Mouse (Mus musculus): ENCODE data around the gene Nrxn3. TPM values are rescaled to one million over a fixed set of nuclear protein-coding genes. Genes with fewer than 3 reads are reported as not detected.
A peak's percentile ranks its signal among the peaks of the same experiment; 100 is the strongest.

Nrxn3 gene
- total RNA-seq (2021), result 100 to 1,000 TPM; 214 to 265 TPM

DNA sequence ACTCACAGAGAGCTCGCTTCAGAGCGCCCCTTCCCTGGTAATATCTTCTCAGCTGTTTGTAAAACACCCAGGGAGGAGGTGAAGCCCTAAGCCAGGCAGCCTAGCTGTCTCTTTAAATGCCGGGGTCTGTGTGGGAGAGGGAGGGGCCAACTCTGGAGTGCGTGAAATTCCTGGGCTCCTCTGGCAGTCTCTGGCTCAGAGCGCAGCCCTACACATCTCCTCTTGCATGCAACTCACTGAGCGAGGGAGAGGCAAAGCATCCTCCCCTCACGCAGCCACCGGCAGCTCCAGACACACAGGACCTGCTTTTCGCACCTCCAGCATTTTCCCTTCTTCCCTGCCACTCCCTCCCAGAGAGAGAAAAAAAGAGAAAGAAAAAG lies at the start of gene Nrxn3:
TSS of gene Nrxn3 (plus strand) at position 186 of the 380 bp plus-strand sequence.
- intact Hi-C loops (cut with DNase I), result no loop called here
- peak; percentile 82 to 84 for DNase-seq (ENCODE audit: low spot score in 2 of 2)

DNA sequence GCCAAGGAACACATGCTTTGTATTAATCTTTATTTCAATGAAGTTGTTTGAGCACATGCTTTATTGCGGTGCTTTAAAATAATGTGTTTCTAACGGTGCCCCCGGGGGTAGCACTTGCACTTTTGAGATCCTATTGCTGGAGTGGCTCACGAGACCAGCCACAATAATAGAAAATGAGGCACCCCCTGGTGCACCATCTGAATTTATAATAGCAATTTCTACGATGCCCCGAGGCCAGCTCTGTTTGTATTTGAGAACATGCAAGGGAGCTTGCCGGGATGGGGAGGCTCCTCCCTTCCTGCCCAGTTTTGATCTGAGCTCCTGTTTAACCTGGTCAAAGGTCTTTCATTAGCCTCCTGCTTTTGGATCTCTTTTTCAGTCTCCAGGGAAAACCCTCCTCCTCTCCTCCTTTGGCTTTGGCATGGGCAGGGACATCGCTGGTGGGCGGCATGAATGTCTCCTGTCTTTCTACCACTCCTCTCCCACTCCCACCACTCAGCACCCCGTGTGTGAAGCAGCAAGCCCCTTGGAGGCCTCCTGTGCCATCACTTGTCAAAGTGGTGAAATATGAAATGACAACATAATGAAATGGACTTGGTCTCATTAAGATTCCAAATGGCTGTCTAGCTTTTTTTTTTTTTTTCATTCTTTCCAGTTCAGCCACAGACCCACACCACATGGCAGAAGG lies 18.4 kb upstream of the Nrxn3 start:
- no peak for DNase-seq (ENCODE audit: low spot score in 2 of 2)
- intact Hi-C loops (cut with DNase I), result loop anchor here (10.0 kb wide), 1 partner anchor 300 kb away; no protein-coding TSS in a partner anchor

DNA sequence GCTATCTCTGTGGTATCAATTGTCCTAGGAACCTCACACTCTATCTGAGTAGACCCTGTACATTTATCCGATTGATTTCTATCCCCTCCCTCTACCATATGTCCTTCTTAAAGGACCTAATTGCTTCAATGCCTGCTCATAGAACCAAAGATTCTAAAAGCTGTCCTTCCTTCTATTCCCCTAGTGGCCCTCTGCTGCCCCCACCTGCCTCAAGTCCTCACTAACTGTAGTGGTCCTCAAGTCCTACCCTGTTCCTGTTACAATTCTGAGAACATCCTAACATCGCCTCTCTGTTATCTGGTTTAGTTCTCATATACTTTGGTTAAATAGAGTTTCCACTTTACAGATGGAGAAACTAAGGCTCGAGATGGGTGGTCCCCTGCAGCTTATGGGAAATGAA lies 16.7 kb upstream of the Nrxn3 start:
- intact Hi-C loops (cut with DNase I), result loop anchor here (10.0 kb wide), 1 partner anchor 301 kb away; no protein-coding TSS in a partner anchor
- DNase-seq (ENCODE audit: low spot score in 2 of 2), result no peak

DNA sequence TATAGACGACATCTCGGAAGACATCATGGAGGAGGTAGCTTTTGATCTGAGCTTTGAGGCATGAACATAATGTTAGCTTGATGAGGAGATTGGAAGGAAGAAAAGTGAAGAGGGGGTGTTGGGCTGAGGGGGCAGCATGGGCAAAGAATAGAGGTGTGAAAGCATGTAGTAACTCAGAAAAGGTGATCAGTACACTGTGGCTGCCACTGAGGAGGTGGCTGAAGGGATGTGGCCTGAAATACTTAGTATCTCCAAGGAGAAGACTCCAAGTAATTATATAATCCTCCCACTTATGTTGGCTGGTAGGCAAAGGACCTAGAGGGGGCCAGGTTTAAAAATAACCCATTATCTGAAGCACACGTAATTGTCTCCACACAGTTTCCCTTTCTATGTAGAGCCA lies 14.9 kb upstream of the Nrxn3 start:
- peak; percentile 43 to 60 for DNase-seq (ENCODE audit: low spot score in 2 of 2)
- intact Hi-C loops (cut with DNase I), result loop anchor here (10.0 kb wide), 1 partner anchor 303 kb away; no protein-coding TSS in a partner anchor

DNA sequence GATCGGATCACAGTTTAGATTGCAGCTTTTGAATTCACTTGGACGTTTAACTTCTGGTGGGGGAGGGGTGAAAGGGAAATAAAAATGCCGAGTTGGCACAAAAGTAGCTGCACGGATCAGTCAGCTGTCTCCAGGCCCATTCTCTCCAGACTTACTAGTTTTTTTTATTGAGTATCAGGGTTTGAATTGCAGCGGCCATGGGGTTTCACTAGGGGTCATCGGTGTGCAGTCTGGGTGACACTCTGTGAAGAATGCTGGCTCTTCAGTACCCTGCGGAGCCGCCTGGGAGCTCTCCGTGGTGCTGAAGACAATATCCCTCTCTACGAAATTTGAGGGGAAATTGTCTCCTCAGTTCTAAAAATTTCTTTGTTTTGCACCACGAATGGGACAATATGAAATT lies 13.5 kb upstream of the Nrxn3 start:
- no peak for DNase-seq (ENCODE audit: low spot score in 2 of 2)
- intact Hi-C loops (cut with DNase I), result loop anchor here (10.0 kb wide), 1 partner anchor 304 kb away; no protein-coding TSS in a partner anchor

DNA sequence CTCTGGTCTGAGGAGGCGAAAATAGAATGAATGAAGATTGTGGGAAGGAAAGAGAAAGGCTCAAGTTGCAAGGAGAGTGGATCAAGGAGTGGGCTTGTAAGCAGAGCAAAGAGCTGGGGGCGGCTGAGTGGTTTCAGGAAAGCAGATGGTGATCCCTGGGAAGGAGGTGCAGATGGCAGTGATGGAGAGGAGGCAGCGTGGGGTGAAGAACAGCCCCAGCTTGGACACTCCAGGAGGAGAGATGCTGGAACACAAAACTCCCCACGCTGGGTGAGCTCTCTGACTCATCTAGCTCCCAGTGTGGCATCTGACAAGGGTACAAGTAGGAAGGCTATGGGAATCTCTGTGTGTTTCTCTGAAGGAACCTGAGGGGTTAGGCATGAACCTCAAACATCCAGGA lies 9.2 kb upstream of the Nrxn3 start:
- intact Hi-C loops (cut with DNase I), result loop anchor here (5.0 to 10.0 kb wide), 2 partner anchors 241 to 394 kb away; no protein-coding TSS in a partner anchor
- peak; percentile 80 for DNase-seq (ENCODE audit: low spot score in 2 of 2)

DNA sequence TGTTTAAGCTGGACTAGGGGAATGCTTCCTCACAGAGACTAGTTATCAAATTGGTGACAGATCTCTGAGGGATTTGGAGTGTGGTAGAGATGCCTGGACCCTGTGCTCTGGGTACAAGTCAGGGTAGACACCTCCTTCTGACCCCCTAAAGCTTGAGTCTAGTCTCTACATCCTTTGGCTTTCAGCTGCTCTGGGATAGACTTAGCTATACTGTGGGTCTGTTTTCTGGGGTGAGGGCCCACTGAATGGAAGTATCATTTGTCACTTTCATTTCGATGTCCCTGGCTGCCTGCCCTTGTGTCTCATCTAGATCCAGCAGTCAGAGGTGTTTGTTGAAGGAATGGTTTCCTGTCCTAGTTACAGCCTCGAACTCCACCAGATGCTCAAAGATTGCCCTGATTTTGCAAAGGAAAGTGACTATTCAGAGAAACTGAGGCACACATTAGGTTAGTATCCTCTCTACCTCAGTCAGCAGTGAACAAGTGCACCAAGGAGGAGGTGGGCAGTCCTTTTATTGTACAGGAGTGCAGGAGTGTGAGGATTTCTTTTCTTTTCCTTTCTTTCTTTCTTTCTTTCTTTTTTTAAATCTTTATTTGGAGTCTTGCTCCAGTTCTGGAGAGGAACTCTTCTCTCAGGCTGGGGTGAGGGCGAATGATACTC lies 515 bp upstream of the Nrxn3 start:
- no peak for DNase-seq (ENCODE audit: low spot score in 2 of 2)
- intact Hi-C loops (cut with DNase I), result no loop called here

DNA sequence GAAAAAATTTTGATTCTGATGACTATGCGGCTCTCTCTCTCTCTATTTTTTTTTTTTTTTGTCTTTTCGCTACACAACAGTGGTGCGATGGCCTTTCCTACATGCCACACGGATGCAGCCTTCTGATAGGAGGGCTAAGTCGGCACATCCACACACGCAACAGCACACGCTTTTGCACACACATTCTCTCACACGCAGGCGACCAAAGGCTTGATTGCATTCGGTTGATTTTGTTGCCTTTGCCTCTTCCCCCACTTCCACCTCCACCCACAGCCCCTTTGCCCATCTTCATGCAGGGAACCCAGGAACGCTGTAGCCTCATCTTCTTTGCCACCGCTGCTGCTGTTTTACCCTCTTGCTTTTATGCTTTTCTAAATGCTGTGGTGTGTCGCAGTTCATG lies 3.6 kb downstream of the Nrxn3 start:
- DNase-seq (ENCODE audit: low spot score in 2 of 2), result no peak
- intact Hi-C loops (cut with DNase I), result no loop called here

DNA sequence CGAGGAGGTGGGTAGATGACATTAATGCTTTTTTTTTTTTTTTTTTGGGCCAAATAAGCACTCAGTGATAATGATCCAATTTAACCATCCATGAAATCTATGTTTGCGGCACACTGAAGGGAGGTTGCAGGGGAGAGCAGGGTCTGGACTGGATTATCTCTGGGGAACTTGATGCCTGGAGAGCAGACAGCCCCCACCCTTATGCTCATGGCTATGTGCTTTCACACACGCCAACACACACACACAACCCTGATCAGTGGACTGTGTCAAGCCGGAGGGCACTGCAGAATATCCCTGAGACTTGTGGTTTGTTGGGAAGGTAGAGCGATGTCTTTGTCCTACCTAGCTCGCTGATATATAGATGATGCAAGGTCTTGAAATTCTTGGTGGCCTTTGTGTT lies 4.1 kb downstream of the Nrxn3 start:
- no peak for DNase-seq (ENCODE audit: low spot score in 2 of 2)
- intact Hi-C loops (cut with DNase I), result no loop called here

DNA sequence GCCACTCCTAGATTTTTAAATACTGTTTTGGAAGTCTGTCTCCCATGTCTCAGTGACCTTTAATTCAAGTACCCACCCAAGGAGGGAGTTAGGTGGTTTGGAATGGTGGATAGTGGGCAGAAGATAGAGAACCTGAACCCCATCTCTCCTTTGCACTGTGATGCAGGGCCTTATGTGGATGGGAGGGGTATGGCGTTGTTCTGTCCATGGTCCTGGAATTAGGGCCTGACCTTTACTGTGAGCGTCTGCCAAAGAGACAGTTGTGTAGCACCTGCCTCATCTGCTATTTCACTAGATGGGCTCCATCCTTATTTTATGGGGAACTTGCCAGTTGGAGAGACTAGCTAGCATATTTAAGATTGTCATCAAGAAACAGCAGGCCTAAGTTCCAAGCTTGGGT lies 8.0 kb downstream of the Nrxn3 start:
- DNase-seq (ENCODE audit: low spot score in 2 of 2), result no peak
- intact Hi-C loops (cut with DNase I), result no loop called here

DNA sequence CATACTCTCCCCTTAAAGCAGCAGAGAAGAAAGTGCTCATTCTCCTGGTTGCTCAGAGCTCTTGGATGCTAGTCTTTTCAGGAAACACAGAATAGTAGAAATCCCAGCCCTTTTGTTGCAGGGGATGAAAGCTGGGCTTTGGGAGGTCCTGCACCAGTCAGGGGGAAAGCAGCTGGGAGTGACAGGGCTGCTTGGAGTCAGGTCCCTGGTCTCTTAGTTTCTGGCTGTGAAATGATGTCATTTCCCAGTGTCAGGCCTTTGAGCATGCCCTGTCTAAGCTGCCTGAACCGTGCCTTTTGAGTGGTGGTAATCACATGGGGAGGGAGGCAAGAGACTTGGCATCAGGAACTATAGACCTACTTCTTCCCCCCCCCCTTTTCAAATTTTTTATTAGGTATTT lies 12.4 kb downstream of the Nrxn3 start:
- DNase-seq (ENCODE audit: low spot score in 2 of 2), result no peak
- intact Hi-C loops (cut with DNase I), result no loop called here

DNA sequence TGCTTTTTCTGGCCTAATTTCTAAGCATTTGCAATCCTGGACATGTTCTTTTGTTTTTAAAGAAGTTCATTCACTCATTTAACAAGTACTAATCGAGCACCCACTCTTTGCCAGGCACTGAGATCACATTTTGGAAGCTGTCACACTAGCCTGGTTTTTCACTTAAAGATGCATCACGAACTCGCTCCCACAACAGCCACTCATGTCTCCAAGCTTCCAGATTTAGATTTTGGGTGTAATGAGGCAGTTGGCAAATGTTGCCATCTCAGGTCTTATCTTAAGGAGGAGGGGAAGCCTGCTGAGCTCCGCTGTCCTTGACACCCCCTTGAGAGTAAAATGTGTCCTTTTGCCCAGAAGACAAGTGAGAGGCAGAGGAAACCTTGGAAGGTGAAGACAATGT lies 14.4 kb downstream of the Nrxn3 start:
- intact Hi-C loops (cut with DNase I), result no loop called here
- peak in 1 of 2 experiments; percentile 42 for DNase-seq (ENCODE audit: low spot score in 2 of 2)

DNA sequence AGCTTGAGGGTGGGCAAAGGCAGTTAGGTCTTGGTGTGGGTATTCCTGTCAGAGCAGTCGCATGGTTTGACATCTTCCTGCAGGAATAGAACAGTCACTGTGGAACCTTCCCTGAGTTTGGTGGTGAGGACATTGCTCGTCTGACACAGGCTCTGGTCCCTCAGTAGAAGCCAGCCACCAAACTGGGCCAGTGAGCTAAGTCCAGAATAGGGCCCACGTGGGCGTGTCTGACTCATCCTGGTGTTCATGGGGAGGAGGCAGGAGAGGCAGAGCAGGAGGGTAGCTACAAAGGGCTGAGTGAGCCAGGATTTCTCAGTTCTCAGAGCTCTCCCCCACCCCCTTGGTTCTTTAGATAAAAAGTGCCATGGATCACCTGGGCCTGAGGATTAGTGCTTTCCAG lies 15.9 kb downstream of the Nrxn3 start:
- intact Hi-C loops (cut with DNase I), result no loop called here

DNA sequence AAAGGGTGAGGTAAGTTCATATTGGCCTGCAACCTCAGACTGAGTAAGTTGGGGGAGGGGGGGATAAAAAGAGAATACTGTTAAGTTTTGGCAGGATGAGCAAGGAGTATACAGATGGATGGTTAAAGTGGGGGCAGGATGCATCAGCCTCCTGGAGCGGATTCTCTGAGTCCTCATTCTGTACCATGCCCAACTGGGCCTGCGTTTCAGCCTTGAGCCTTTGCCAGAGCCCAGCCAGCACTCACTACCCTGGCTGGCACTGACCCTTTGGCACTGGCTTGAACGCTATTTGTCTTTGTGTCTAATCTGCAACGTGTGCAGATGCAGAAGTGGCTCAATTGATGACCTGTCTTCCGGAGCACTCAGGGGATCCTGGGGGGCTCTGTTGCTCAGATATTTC lies 24.1 kb downstream of the Nrxn3 start:
- intact Hi-C loops (cut with DNase I), result no loop called here
- no peak for DNase-seq (ENCODE audit: low spot score in 2 of 2)

More for the DNA sequence above, 15.9 kb downstream of the Nrxn3 start:
- peak; percentile 82 to 88 for DNase-seq (ENCODE audit: low spot score in 2 of 2)

DNA sequence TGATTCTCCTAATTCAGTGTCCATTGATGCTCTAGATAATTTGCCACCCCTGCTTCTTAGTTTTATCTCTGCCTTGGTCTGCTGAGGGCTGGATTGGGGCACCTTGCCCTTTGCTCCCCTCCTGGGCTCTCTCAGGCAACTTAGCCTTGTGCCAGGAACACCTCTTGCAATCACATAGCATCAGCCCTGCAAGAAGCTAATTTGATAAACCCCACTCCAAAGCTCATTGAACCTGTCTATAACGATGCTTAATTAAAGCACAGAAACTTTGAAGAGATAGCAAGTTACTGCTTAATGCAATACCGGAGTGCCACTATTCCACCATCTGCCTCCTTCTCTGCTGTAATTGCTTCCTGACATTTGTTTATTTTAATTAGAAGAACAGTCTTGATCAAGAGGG lies 42.1 kb downstream of the Nrxn3 start:
- DNase-seq (ENCODE audit: low spot score in 2 of 2), result no peak
- intact Hi-C loops (cut with DNase I), result no loop called here

DNA sequence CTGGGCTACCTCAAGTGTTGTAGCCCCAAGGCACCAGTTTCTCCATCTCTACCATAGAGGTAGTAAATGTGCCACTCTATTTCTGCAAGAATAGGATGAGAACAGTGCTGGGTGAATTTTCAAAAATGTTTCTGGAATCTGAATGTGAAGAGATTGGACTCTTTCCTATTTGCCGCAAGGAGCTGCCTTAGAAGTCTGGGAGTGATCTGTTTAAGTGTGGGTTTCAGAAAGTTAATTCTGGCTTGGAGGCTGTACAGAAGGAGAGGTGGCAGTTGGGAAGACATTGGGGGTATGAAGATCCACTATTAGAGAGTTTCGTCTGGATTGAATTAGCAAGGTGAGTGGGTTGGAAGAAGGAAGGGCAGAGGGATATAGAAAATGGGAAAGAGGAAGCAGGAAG lies 52.0 kb downstream of the Nrxn3 start:
- no peak for DNase-seq (ENCODE audit: low spot score in 2 of 2)
- intact Hi-C loops (cut with DNase I), result no loop called here

DNA sequence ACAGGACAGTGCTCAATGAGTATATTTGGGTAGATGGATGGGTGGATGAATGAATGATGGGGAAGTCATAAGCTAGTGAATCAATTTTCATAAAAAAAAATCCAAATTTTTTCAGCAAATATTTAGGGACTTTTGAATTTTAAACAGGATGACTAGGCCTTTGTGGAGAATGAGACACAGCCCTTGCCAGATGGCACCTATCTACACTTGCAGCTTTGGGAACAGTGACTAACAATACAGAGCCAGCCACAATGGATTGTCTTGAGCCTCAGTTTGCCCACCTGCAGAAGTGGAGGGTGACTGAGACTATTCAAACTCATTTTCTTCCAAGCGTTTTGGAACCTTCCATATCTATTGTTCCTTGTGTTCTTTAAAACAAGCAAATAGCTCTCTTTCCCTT lies 55.4 kb downstream of the Nrxn3 start:
- no peak for DNase-seq (ENCODE audit: low spot score in 2 of 2)
- intact Hi-C loops (cut with DNase I), result no loop called here

DNA sequence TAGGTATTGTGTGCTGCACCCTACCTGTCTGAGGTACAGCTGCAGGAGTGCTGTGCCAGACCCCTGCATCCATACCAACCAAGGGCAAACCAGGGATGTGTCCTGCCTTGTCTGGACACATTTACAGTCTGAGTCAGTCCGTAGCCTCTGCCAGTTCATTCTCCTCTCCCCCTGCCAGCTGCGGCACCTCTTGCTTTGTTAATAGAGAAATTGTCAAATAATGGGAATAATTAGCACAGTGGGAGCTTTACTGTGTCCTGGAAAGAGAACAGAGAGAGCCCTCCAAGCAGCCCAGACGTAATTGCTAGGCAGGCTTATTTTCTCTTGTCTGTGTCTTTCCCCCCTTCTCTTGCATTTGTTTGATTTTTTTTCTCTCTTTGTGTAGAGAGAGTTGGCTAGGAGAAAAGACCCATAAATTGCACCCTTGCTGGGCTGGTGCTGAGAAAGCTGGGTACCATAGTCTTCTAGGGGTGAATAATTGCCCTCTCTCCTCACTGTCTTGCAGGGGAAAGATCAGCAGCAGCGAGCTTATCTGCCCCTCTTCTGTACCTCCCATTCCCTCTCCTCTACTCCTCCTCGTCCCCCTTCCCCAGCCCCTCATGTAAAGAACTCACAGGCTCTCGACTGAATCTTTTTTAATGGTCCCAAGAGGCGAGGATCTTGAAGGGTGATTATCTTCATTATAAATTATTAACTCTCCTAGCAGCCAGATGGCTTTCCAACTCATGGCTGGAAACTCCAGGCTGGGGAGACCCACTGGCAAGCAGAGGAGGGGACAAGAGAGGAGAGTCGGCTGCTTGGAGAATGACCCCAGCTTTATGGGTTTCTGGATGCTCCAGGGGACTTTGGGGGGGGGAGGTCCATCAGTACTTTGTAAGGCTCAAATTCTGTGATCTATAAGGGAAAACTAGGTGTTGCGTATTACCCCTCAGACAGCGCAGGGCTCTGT lies 61.8 kb downstream of the Nrxn3 start:
- intact Hi-C loops (cut with DNase I), result no loop called here
- no peak for DNase-seq (ENCODE audit: low spot score in 2 of 2)

DNA sequence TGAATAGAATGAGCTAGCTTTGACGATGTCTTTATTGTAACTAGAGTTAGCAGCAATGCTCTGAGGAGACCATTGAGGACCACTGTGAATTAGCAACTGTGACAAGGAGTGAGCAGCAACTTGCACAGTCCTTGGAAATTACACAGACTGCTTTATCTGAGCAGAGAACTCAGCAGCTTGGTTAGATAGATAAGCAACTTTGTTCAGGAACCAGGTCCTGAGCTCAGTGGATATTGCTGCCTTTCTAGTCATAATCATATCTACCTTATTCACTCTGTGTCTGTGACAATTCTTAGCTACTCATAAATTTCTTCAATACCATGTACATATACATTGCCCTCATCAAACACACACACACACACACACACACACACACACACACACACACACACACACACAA lies 70.6 kb downstream of the Nrxn3 start:
- intact Hi-C loops (cut with DNase I), result no loop called here
- no peak for DNase-seq (ENCODE audit: low spot score in 2 of 2)

DNA sequence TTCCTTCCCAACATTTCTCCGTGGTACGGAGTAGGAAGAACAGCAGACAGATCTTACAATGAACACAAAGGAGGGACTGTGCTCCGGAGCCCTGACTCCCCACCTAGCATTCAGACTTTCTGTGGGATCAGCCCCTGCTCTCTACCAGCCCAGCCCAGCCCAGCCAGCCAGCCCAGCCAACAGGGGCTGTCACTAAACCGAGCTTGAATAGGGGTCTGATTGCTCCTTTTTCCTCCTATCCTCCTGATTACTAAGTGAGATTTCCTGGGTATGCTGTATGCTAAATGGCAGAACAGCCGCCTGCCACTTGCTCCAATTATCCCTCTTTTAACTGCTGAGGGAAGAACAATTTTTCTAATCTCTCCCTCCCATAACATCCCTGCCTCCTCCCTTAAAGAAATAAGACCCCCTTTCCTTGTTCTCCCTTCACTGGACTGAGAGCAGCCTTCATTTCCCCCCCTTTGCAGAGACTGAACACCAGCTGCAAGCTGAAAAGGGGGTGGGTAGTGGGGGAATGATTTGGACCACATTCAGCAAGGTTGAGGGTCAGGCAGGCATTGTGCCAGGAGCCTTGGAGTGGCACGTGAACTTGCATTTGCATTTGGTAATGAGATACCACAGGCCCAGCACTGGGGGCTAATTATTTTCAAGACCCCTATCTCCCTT lies 78.4 kb downstream of the Nrxn3 start:
- no peak for DNase-seq (ENCODE audit: low spot score in 2 of 2)
- intact Hi-C loops (cut with DNase I), result no loop called here

Measured in left cerebral cortex, postnatal 36 days (tissue).